Mouse (Mus musculus): ENCODE measurements around the gene Smim10l2a.

DNA sequence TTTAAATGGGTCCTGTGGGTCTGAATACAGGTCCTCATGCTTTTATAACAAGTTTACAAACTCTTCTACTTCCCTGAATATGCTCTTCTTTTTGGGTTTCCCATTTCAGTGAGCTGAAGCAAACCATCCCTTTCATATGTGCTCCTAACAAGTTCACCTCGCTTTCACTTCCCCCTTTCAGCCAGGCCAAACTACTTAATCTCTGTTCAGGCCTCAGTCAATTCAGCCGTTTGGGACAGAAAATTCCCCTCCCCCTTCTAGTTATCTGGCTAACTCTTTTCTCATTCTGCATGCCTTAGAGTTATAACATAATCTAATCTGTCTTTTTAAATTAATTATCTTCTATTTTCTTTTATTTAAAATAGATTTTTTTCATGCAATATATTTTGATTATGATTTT, 30.3 kb downstream of the Smim10l2a start:
- TF ChIP-seq CTCF (IDR thresholded peaks at IDR 0.05; ENCODE audit: extremely low read depth, insufficient read depth, insufficient read length, insufficient replicate concordance), result no peak
- TF ChIP-seq POLR2A (IDR thresholded peaks at IDR 0.05; ENCODE audit: low read depth, low read length), result no peak

Data from spleen, adult 2 months (tissue).